In genomic region chr14:83959111-83959510, GRCm38 (mm10) we compare ENCODE assay signal across 9 mouse cellular contexts.
A peak's percentile ranks its signal among the peaks of the same experiment; 100 is the strongest.
DNase-seq lines count a peak whose midpoint lies in the region; ATAC-seq lines count a peak whose summit lies in the region.
"Had no signal": no experiment of that assay in that cellular context is flagged by ENCODE, and none has a peak within 500 bp of the region (broad histone marks: within the 10 kb centered on the region; RNA-seq: fewer than 3 reads in every experiment).

No protein-coding gene starts in this region.

- WGBS in heart, embryonic 12.5 days: 71% methylated on average over 3 of the region's 3 CpGs
- 84% methylated on average over 3 of the region's 3 CpGs for WGBS in midbrain, embryonic 16.5 days

- no peak overlapping the region for H3K9ac ChIP-seq in heart, embryonic 12.5 days
- no peak overlapping the region for H3K9ac ChIP-seq in midbrain, embryonic 16.5 days (ENCODE audit: low read depth, low read length)
- H3K9ac ChIP-seq: liver, embryonic 14.5 days had no signal

- no peaks in the 10 kb centered on the region for H3K27me3 ChIP-seq in heart, embryonic 12.5 days (replicated peaks)
- no peaks in the 10 kb centered on the region for H3K27me3 ChIP-seq in midbrain, embryonic 16.5 days (ENCODE audit: control insufficient read depth, insufficient read depth, low read depth, low read length)

- H3K9me3 ChIP-seq in heart, embryonic 12.5 days (replicated peaks): no peaks in the 10 kb centered on the region
- H3K9me3 ChIP-seq in midbrain, embryonic 16.5 days (replicated peaks; ENCODE audit: control insufficient read depth, low read length, poor library complexity, severe bottlenecking): no peaks in the 10 kb centered on the region

- H3K36me3 ChIP-seq in heart, embryonic 12.5 days: no peaks in the 10 kb centered on the region
- H3K36me3 ChIP-seq in midbrain, embryonic 16.5 days (ENCODE audit: control insufficient read depth, insufficient read depth, low read length): no peaks in the 10 kb centered on the region

- no peak overlapping the region for H3K4me3 ChIP-seq in heart, embryonic 12.5 days
- no peak overlapping the region for H3K4me3 ChIP-seq in midbrain, embryonic 16.5 days (ENCODE audit: low read depth, low read length)

- no peak overlapping the region for H3K27ac ChIP-seq in heart, embryonic 12.5 days (ENCODE audit: poor library complexity, severe bottlenecking)
- no peak overlapping the region for H3K27ac ChIP-seq in midbrain, embryonic 16.5 days (ENCODE audit: low read length)
- H3K27ac ChIP-seq: liver, embryonic 14.5 days had no signal

- no peak overlapping the region for H3K4me2 ChIP-seq in heart, embryonic 12.5 days
- no peak overlapping the region for H3K4me2 ChIP-seq in midbrain, embryonic 16.5 days (ENCODE audit: low read length)

- no peaks in the 10 kb centered on the region for H3K4me1 ChIP-seq in heart, embryonic 12.5 days (replicated peaks)
- H3K4me1 ChIP-seq in midbrain, embryonic 16.5 days (ENCODE audit: control insufficient read depth, insufficient read depth, low read length): no peaks in the 10 kb centered on the region

- ATAC-seq in heart, embryonic 12.5 days (ENCODE audit: insufficient number of reproducible peaks, low FRiP score): no peak
- no peak for ATAC-seq in midbrain, embryonic 16.5 days

- peak; percentile 94 for DNase-seq in heart, adult 11 months
- DNase-seq in right cerebral cortex, adult 18-20 months: peak; percentile 5
- no peak for DNase-seq in right cerebral cortex, postnatal 25 days
- peak; percentile 49 for DNase-seq in layer of hippocampus, adult 9-10 months (ENCODE audit: low spot score)
- peak; percentile 43 for DNase-seq in telencephalon, adult 2 months (ENCODE audit: low read depth, low spot score)
- no peak for DNase-seq in frontal cortex, postnatal 10 days (ENCODE audit: low spot score in 2 of 2)

Comparison
In these comparisons a context has a peak if more than half of its experiments do, and no peak if none do; other contexts are left out.
1. DNase-seq: peak in heart, adult 11 months (single experiment), right cerebral cortex, adult 18-20 months (single experiment), layer of hippocampus, adult 9-10 months (single experiment) and telencephalon, adult 2 months (single experiment); none in right cerebral cortex, postnatal 25 days (single experiment) and frontal cortex, postnatal 10 days (0 of 2).